Mouse (Mus musculus) C2C12 (cell line): ENCODE results near the gene Ush1c.

Experiments
- CEBPB ChIP-seq: IDR thresholded peaks from one replicate; pipeline ENCODE4 v1.6.1; 2011; ENCODE audit warnings: low read depth, mild to moderate bottlenecking, control low read depth, moderate library complexity
- CTCF ChIP-seq: IDR thresholded peaks from one replicate; pipeline ENCODE4 v1.5.1; 2011; ENCODE audit not compliant: control insufficient read depth, insufficient read depth, insufficient read length
- MAX ChIP-seq: IDR thresholded peaks from one replicate; pipeline ENCODE4 v1.6.1; 2011; ENCODE audit warnings: mild to moderate bottlenecking, control low read depth
- MYOG ChIP-seq: IDR thresholded peaks from one replicate; pipeline ENCODE4 v1.6.1; 2011; ENCODE audit not compliant: control insufficient read depth, insufficient read length; ENCODE audit errors: extremely low read depth
- USF1 ChIP-seq: IDR thresholded peaks from one replicate; pipeline ENCODE4 v1.6.1; 2011; ENCODE audit warnings: low read depth, mild to moderate bottlenecking, control low read depth, moderate library complexity

DNA sequence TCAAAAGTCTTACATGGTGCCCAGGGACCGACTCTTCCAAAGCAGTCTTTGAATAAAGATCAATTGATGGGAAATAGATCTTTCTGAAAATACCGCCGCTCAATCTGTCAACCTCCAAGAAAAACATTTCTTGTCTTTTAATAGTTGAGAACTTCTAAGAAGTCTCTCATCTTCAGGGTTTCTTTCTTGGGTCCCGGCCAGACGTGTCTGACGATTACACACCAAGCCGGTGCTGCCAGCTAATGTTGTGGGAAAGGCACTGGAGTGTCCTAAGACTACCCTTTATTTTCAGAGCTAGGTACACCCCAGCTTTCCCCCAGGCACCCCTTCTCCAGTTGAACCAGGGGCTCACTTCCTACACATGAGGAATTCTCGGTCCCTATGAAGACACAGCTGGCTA is 30.2 kb downstream of the Ush1c start:
- TF ChIP-seq CTCF (no peak), MAX (no peak), MYOG (no peak), USF1 (no peak), CEBPB (no peak)
